Mouse (Mus musculus): ENCODE data around the gene Midn. TPM values are rescaled to one million over a fixed set of nuclear protein-coding genes. Genes with fewer than 3 reads are reported as not detected.

Midn gene
- polyA plus RNA-seq, 1 experiment from 2014 or later: 8.8 TPM

DNA sequence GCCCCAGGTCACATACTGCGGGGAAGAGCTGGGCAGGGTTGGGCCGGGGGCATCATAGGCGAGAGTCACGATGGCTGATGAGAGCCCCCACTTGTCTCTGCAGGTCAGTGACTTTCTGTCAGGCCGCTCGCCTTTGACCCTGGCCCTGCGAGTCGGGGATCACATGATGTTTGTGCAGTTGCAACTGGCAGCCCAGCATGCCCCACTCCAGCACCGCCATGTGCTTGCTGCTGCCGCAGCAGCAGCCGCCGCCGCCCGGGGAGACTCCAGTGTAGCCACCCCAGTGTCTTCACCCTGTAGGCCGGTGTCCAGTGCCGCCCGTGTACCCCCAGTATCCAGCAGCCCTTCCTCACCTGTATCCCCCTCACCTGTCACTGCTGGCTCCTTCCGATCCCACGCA lies 5.6 kb downstream of the Midn start:
- no peaks in the 10 kb centered on the region for H3K27me3 ChIP-seq (replicated peaks; ENCODE audit: control insufficient read depth, insufficient read depth, low read length)
- ATAC-seq: no peak
- peaks cover 69% of the 10 kb centered on the region for H3K4me1 ChIP-seq (ENCODE audit: control insufficient read depth, insufficient read depth, low read length)
- peak overlapping the region; percentile 96 for H3K4me3 ChIP-seq (ENCODE audit: low read length)
- 78% methylated on average over 19 of the region's 19 CpGs for WGBS
- H3K27ac ChIP-seq (ENCODE audit: low read length): peak overlapping the region; percentile 99
- peak overlapping the region; percentile 98 for H3K9ac ChIP-seq (ENCODE audit: low read depth, low read length)
- H3K36me3 ChIP-seq (ENCODE audit: control insufficient read depth, insufficient read depth, low read length): peaks cover 32% of the 10 kb centered on the region
- H3K9me3 ChIP-seq (ENCODE audit: control insufficient read depth, low read length): no peaks in the 10 kb centered on the region
- peak overlapping the region; percentile 83 for H3K4me2 ChIP-seq (ENCODE audit: low read depth, low read length)

DNA sequence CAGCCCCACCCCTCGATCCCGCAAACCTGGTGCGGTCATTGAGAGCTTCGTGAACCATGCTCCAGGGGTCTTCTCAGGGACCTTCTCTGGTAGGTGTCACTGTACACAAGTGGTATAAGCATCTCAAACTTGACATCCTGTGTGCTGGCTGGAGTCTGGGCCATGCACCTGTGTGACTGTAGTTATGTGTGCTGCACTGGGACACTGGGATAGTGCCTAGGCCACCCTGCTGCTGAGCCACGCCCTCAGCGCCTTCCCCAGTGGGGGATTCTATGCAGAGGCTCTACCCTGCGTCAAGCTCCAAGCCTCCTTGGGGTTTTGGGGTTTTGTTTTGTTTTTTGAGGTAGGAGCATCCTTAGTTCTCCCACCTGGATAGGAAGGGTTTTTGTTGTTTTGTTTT lies 6.3 kb downstream of the Midn start:
- no peak overlapping the region for H3K4me3 ChIP-seq (ENCODE audit: low read length)
- 83% methylated on average over 7 of the region's 7 CpGs for WGBS
- peak overlapping the region; percentile 98; the same call in 1 of the 2 replicates for H3K9ac ChIP-seq (ENCODE audit: low read depth, low read length)
- H3K27ac ChIP-seq (ENCODE audit: low read length): peak overlapping the region; percentile 99; the same call in 1 of the 2 replicates
- H3K4me1 ChIP-seq (ENCODE audit: control insufficient read depth, insufficient read depth, low read length): peaks cover 75% of the 10 kb centered on the region
- no peaks in the 10 kb centered on the region for H3K9me3 ChIP-seq (ENCODE audit: control insufficient read depth, low read length)
- no peaks in the 10 kb centered on the region for H3K27me3 ChIP-seq (replicated peaks; ENCODE audit: control insufficient read depth, insufficient read depth, low read length)
- H3K36me3 ChIP-seq (ENCODE audit: control insufficient read depth, insufficient read depth, low read length): peaks cover 32% of the 10 kb centered on the region
- no peak for ATAC-seq
- no peak overlapping the region for H3K4me2 ChIP-seq (ENCODE audit: low read depth, low read length)

GRCm38 (mm10) chr10:80155277-80155676 lies 7.2 kb downstream of the Midn start:
- H3K27ac ChIP-seq (ENCODE audit: low read length): peak overlapping the region; percentile 34
- H3K4me3 ChIP-seq (ENCODE audit: low read length): no peak overlapping the region
- H3K27me3 ChIP-seq (replicated peaks; ENCODE audit: control insufficient read depth, insufficient read depth, low read length): no peaks in the 10 kb centered on the region
- no peak for ATAC-seq
- peaks cover 78% of the 10 kb centered on the region for H3K4me1 ChIP-seq (ENCODE audit: control insufficient read depth, insufficient read depth, low read length)
- WGBS: 60% methylated on average over 1 of the region's 1 CpGs
- peak overlapping the region; percentile 98; the same call in 1 of the 2 replicates for H3K9ac ChIP-seq (ENCODE audit: low read depth, low read length)
- no peak overlapping the region for H3K4me2 ChIP-seq (ENCODE audit: low read depth, low read length)
- H3K36me3 ChIP-seq (ENCODE audit: control insufficient read depth, insufficient read depth, low read length): peaks cover 29% of the 10 kb centered on the region
- no peaks in the 10 kb centered on the region for H3K9me3 ChIP-seq (ENCODE audit: control insufficient read depth, low read length)

- Histone ChIP-seq H3K4me1 (ENCODE audit: control insufficient read depth, insufficient read depth, low read length) (peaks cover 87% of the 10 kb centered on the region), H3K36me3 (ENCODE audit: control insufficient read depth, insufficient read depth, low read length) (peaks cover 29% of the 10 kb centered on the region), H3K27ac (ENCODE audit: low read length) (peak overlapping the region; percentile 69), H3K27me3 (replicated peaks; ENCODE audit: control insufficient read depth, insufficient read depth, low read length) (no peaks in the 10 kb centered on the region), H3K4me3 (ENCODE audit: low read length) (no peak overlapping the region), H3K9me3 (ENCODE audit: control insufficient read depth, low read length) (no peaks in the 10 kb centered on the region), H3K4me2 (ENCODE audit: low read depth, low read length) (no peak overlapping the region), H3K9ac (ENCODE audit: low read depth, low read length) (no peak overlapping the region)
- ATAC-seq: no peak
- 80% methylated on average over 29 of the region's 29 CpGs for WGBS
Observed at GRCm38 (mm10) chr10:80156002-80156751, 8.1 kb downstream of the Midn start.

GRCm38 (mm10) chr10:80156752-80157053 lies 8.6 kb downstream of the Midn start:
- Histone ChIP-seq H3K4me3 (ENCODE audit: low read length) (no peak overlapping the region), H3K27me3 (replicated peaks; ENCODE audit: control insufficient read depth, insufficient read depth, low read length) (no peaks in the 10 kb centered on the region), H3K27ac (ENCODE audit: low read length) (peak overlapping the region; percentile 69; the same call in 1 of the 2 replicates), H3K4me1 (ENCODE audit: control insufficient read depth, insufficient read depth, low read length) (peaks cover 89% of the 10 kb centered on the region), H3K9me3 (ENCODE audit: control insufficient read depth, low read length) (no peaks in the 10 kb centered on the region), H3K36me3 (ENCODE audit: control insufficient read depth, insufficient read depth, low read length) (peaks cover 29% of the 10 kb centered on the region), H3K4me2 (ENCODE audit: low read depth, low read length) (no peak overlapping the region), H3K9ac (ENCODE audit: low read depth, low read length) (no peak overlapping the region)
- WGBS: 55% methylated on average over 7 of the region's 7 CpGs
- ATAC-seq: no peak

DNA sequence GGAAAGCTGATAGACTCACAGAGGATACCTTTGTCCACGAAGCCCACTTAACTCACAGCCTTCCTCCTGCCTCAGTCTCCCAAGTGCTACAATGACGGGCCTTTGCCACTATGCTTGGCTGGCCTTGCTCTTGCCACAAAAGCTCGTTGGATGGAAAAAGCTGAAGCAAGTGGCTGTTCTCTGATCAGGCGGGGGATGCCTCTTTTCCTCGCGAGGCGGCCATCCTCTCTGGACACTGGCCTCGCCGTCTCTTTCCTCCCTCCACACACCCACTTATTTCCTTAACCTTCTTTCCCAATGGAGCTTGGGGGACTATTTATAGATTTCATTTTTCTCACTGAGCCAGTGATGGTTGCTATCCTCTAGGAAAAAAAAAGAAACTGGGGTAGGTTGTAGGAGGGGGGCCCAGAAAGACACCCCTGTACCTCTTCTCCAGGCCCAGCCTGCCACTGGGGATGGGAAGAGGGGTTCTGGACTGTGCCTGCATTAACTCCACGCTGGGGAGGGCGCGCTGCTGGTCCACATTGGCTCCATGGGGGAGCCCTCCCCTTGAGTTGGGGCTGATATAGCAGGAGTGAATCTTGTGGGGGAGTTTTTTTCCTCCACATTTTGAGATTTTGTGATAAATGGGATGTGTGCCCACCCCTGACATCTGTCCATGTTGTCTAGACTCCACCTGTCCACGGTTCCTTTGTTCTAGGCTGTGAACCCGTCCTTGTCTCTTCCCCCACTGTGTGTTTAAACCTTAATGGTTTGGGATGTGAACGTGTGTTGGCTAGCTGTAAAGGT lies 9.3 kb downstream of the Midn start:
- Histone ChIP-seq H3K36me3 (ENCODE audit: control insufficient read depth, insufficient read depth, low read length) (peaks cover 29% of the 10 kb centered on the region), H3K27me3 (replicated peaks; ENCODE audit: control insufficient read depth, insufficient read depth, low read length) (no peaks in the 10 kb centered on the region), H3K4me2 (ENCODE audit: low read depth, low read length) (no peak overlapping the region), H3K4me3 (ENCODE audit: low read length) (no peak overlapping the region), H3K4me1 (ENCODE audit: control insufficient read depth, insufficient read depth, low read length) (peaks cover 89% of the 10 kb centered on the region), H3K9ac (ENCODE audit: low read depth, low read length) (no peak overlapping the region; the same call in 1 of the 2 replicates), H3K27ac (ENCODE audit: low read length) (peak overlapping the region; percentile 65), H3K9me3 (ENCODE audit: control insufficient read depth, low read length) (no peaks in the 10 kb centered on the region)
- ATAC-seq: no peak
- 63% methylated on average over 15 of the region's 15 CpGs for WGBS

DNA sequence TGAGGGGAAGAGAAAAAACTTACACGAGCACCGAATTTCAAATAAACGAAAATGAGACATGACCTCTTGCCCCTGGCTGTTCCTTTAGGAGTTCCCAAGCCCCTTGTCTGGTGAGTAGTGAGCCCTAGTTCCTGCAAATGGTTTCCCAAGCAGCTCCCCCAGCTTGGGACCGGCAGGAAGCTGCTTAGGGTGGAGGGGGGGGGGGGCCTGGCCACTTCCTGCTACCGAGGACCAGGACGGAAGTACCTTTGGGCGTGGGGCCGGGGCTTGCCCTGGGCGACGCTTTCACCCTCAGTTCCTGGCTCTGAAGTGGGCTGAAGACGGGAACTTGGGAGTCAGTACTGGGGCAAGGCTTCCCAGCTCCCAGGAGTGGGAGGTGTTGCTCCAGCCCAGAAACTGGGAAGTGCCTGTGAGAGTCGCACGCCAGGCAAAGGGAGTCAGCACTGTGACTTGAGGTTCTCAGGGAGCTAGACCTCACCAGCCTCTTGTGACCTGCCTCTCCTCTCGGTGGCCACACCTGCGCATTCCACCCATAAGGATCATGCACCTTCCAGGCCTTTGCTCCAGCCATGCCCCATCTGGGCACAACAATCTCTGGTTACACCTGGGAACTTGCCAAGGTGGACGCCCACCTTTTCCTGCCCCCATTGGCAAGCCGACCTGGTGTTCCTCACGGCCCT lies 10.4 kb downstream of the Midn start:
- Histone ChIP-seq H3K9me3 (ENCODE audit: control insufficient read depth, low read length) (no peaks in the 10 kb centered on the region), H3K9ac (ENCODE audit: low read depth, low read length) (peak overlapping the region; percentile 52)

DNA sequence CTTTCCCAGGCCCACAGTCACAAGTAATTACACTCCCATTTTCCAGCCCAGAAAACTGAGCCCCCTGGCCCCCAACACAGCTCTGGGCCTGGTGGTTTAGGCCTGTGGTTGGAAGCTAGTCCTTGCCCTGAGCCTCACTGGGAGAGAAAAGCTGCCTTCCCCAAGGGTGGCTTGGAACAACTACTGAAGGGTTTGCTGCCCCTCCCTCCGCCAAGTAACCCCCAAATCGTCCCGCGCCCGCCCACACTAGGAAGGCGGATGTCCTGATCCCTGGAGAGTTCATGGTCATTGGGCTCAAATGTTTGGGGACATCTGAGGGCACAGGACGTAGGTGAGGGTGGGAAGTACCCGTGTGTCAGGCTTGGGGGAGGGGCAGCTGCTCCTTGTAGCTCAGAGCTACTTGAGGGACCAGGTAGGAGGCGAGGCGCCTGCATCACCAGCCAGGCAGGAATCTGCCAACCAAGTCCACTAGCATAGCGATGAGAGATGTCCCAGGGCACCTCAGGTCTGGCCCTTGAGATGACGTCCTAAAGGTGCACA lies 11.0 kb downstream of the Midn start:
- Histone ChIP-seq H3K36me3 (ENCODE audit: control insufficient read depth, insufficient read depth, low read length) (peaks cover 21% of the 10 kb centered on the region), H3K4me2 (ENCODE audit: low read depth, low read length) (peak overlapping the region; percentile 84), H3K9me3 (ENCODE audit: control insufficient read depth, low read length) (no peaks in the 10 kb centered on the region), H3K9ac (ENCODE audit: low read depth, low read length) (peak overlapping the region; percentile 52), H3K27ac (ENCODE audit: low read length) (peak overlapping the region; percentile 98), H3K4me3 (ENCODE audit: low read length) (peak overlapping the region; percentile 50), H3K4me1 (ENCODE audit: control insufficient read depth, insufficient read depth, low read length) (peaks cover 87% of the 10 kb centered on the region), H3K27me3 (replicated peaks; ENCODE audit: control insufficient read depth, insufficient read depth, low read length) (no peaks in the 10 kb centered on the region)
- ATAC-seq: peak; percentile 2; the same call in 1 of the 2 replicates
- WGBS: 10% methylated on average over 12 of the region's 12 CpGs

More for the DNA sequence above, 10.4 kb downstream of the Midn start:
- H3K4me1 ChIP-seq (ENCODE audit: control insufficient read depth, insufficient read depth, low read length): peaks cover 88% of the 10 kb centered on the region
- peak; percentile 5; the same call in 1 of the 2 replicates for ATAC-seq
- H3K27ac ChIP-seq (ENCODE audit: low read length): peak overlapping the region; percentile 98
- H3K36me3 ChIP-seq (ENCODE audit: control insufficient read depth, insufficient read depth, low read length): peaks cover 27% of the 10 kb centered on the region
- H3K4me2 ChIP-seq (ENCODE audit: low read depth, low read length): peak overlapping the region; percentile 9; the same call in 1 of the 2 replicates
- H3K27me3 ChIP-seq (replicated peaks; ENCODE audit: control insufficient read depth, insufficient read depth, low read length): no peaks in the 10 kb centered on the region
- H3K4me3 ChIP-seq (ENCODE audit: low read length): no peak overlapping the region
- 11% methylated on average over 18 of the region's 18 CpGs for WGBS

All from intestine, embryonic 16.5 days (tissue).